Comparison of ENCODE assay signal across 13 mouse cellular contexts in genomic region chr6:122795254-122795935, GRCm38 (mm10). TPM values are rescaled to one million over a fixed set of nuclear protein-coding genes. Genes with fewer than 3 reads are reported as not detected.
DNase-seq lines count a peak whose midpoint lies in the region; ATAC-seq and TF ChIP-seq lines count a peak whose summit lies in the region.
"Had no signal": no experiment of that assay in that cellular context is flagged by ENCODE, and none has a peak within 500 bp of the region (broad histone marks: within the 10 kb centered on the region; RNA-seq: fewer than 3 reads in every experiment).

No protein-coding gene starts in this region.

- H3K4me2 ChIP-seq in kidney, embryonic 16.5 days (replicated peaks; ENCODE audit: low read depth, low read length), result no peak overlapping the region
- H3K4me2 ChIP-seq in embryonic facial prominence, embryonic 14.5 days (ENCODE audit: low read depth, low read length), result no peak overlapping the region
- H3K4me2 ChIP-seq: embryonic facial prominence, embryonic 12.5 days; kidney, embryonic 15.5 days; liver, embryonic 11.5 days; neural tube, embryonic 13.5 days had no signal

- no peak for ATAC-seq in kidney, embryonic 16.5 days (ENCODE audit: low FRiP score, low TSS enrichment)
- ATAC-seq in embryonic facial prominence, embryonic 14.5 days (ENCODE audit: low read depth), result peak; percentile 57; the same call in 1 of the 2 replicates
- ATAC-seq in megakaryocyte-erythroid progenitor cell, adult 5-6 weeks (replicated peaks; ENCODE audit: low FRiP score, low TSS enrichment, poor library complexity, severe bottlenecking), result no peak

- TF ChIP-seq POLR2A in kidney, adult 2 months (IDR thresholded peaks at IDR 0.05; ENCODE audit: low read depth, low read length), result no peak

- peak; percentile 21 for DNase-seq in kidney, adult 2 months
- peak; percentile 49 to 56 for DNase-seq in right cerebral cortex, postnatal 10 days (ENCODE audit: low spot score in 2 of 2)
- no peak for DNase-seq in right cerebral cortex, postnatal 14 days
- DNase-seq in embryonic facial prominence, embryonic 14.5 days (ENCODE audit: low spot score), result peak; percentile 80
- DNase-seq in skeletal muscle tissue, adult 2 months (ENCODE audit: low read depth, low spot score), result peak; percentile 49
- DNase-seq: heart, postnatal 4 days had no signal

- 50% methylated on average over 8 of the region's 8 CpGs for WGBS in kidney, adult 2 months
- WGBS in kidney, embryonic 16.5 days, result 63% methylated on average over 8 of the region's 8 CpGs
- WGBS in embryonic facial prominence, embryonic 14.5 days, result 64% methylated on average over 8 of the region's 8 CpGs

- no peaks in the 10 kb centered on the region for H3K4me1 ChIP-seq in kidney, adult 2 months (ENCODE audit: control insufficient read depth, insufficient read depth, low read length)
- H3K4me1 ChIP-seq in kidney, embryonic 16.5 days (ENCODE audit: insufficient read depth, low read length), result no peaks in the 10 kb centered on the region
- H3K4me1 ChIP-seq in embryonic facial prominence, embryonic 14.5 days (ENCODE audit: control insufficient read depth, insufficient read depth, low read length), result no peaks in the 10 kb centered on the region
- H3K4me1 ChIP-seq: embryonic facial prominence, embryonic 12.5 days; kidney, embryonic 15.5 days; neural tube, embryonic 13.5 days had no signal

- no peaks in the 10 kb centered on the region for H3K36me3 ChIP-seq in kidney, adult 2 months (ENCODE audit: control insufficient read depth, insufficient read depth, low read length)
- H3K36me3 ChIP-seq in kidney, embryonic 16.5 days (ENCODE audit: insufficient read depth, low read length), result no peaks in the 10 kb centered on the region
- H3K36me3 ChIP-seq in embryonic facial prominence, embryonic 14.5 days (ENCODE audit: control insufficient read depth, insufficient read depth, low read length), result no peaks in the 10 kb centered on the region
- H3K36me3 ChIP-seq: embryonic facial prominence, embryonic 12.5 days; kidney, embryonic 15.5 days; neural tube, embryonic 13.5 days had no signal

- no peaks in the 10 kb centered on the region for H3K9me3 ChIP-seq in kidney, embryonic 16.5 days (ENCODE audit: low read length)
- no peaks in the 10 kb centered on the region for H3K9me3 ChIP-seq in embryonic facial prominence, embryonic 14.5 days (ENCODE audit: control insufficient read depth, low read length)
- H3K9me3 ChIP-seq: embryonic facial prominence, embryonic 12.5 days; kidney, embryonic 15.5 days; neural tube, embryonic 13.5 days had no signal

- no peak overlapping the region for H3K9ac ChIP-seq in kidney, embryonic 16.5 days (replicated peaks; ENCODE audit: low read length)
- H3K9ac ChIP-seq in embryonic facial prominence, embryonic 14.5 days (ENCODE audit: low read depth, low read length), result no peak overlapping the region
- H3K9ac ChIP-seq: embryonic facial prominence, embryonic 12.5 days; kidney, embryonic 15.5 days; neural tube, embryonic 13.5 days had no signal

- no peaks in the 10 kb centered on the region for H3K27me3 ChIP-seq in kidney, adult 2 months (replicated peaks; ENCODE audit: control insufficient read depth, insufficient read depth, low read length)
- no peaks in the 10 kb centered on the region for H3K27me3 ChIP-seq in kidney, embryonic 16.5 days (ENCODE audit: insufficient read depth, low read length)
- H3K27me3 ChIP-seq in embryonic facial prominence, embryonic 14.5 days (replicated peaks; ENCODE audit: control insufficient read depth, insufficient read depth, low read length), result no peaks in the 10 kb centered on the region
- H3K27me3 ChIP-seq: embryonic facial prominence, embryonic 12.5 days; kidney, embryonic 15.5 days had no signal

- no peak overlapping the region for H3K4me3 ChIP-seq in kidney, adult 2 months (ENCODE audit: insufficient read depth, low read depth, low read length)
- H3K4me3 ChIP-seq in kidney, embryonic 16.5 days (ENCODE audit: low read length), result no peak overlapping the region
- H3K4me3 ChIP-seq in embryonic facial prominence, embryonic 14.5 days (ENCODE audit: low read depth, low read length), result no peak overlapping the region
- H3K4me3 ChIP-seq: embryonic facial prominence, embryonic 12.5 days; kidney, embryonic 15.5 days; neural tube, embryonic 13.5 days had no signal

- TF ChIP-seq CTCF in kidney, adult 2 months (conservative IDR thresholded peaks at IDR 0.05; ENCODE audit: insufficient read depth, insufficient read length, low read depth, low read length), result no peak

- no peak overlapping the region for H3K27ac ChIP-seq in kidney, adult 2 months (ENCODE audit: insufficient read depth, low read depth, low read length)
- no peak overlapping the region for H3K27ac ChIP-seq in kidney, embryonic 16.5 days (ENCODE audit: low read length)
- H3K27ac ChIP-seq in embryonic facial prominence, embryonic 14.5 days (replicated peaks; ENCODE audit: low read depth, low read length), result no peak overlapping the region; the same call in 1 of the 2 replicates
- H3K27ac ChIP-seq: embryonic facial prominence, embryonic 12.5 days; kidney, embryonic 15.5 days; macrophage; neural tube, embryonic 13.5 days had no signal

RNA-seq across cellular contexts. Expression of gene Slc2a3, which starts 6.0 kb away (rescaled TPM):
- polyA plus RNA-seq in kidney, adult 2 months (2012; rRNA removed), result 1.3 and 2.7 TPM in 2 replicates
- polyA plus RNA-seq in kidney, embryonic 16.5 days (2015; fragmentation: Nextera tagmentation; extraction: Ambion mirVana), result 8.6 and 9.6 TPM in 2 replicates
- polyA plus RNA-seq in embryonic facial prominence, embryonic 14.5 days (2014; fragmentation: Nextera tagmentation; extraction: Ambion mirVana), result 23.9 and 32.0 TPM in 2 replicates
- 13.3 and 18.9 TPM in 2 replicates for total RNA-seq in megakaryocyte-erythroid progenitor cell, adult 5-6 weeks (2014; fragmentation: Nextera tagmentation)
- total RNA-seq in megakaryocyte-erythroid progenitor cell, adult 5-6 weeks (2017), result 21.5 and 26.2 TPM in 2 replicates

RNA-seq across cellular contexts. Expression of gene Foxj2, which starts 24.3 kb away (rescaled TPM):
- polyA plus RNA-seq in kidney, adult 2 months (2012; rRNA removed), result 9.7 and 12.7 TPM in 2 replicates
- 5.8 and 6.4 TPM in 2 replicates for polyA plus RNA-seq in kidney, embryonic 16.5 days (2015; fragmentation: Nextera tagmentation; extraction: Ambion mirVana)
- polyA plus RNA-seq in embryonic facial prominence, embryonic 14.5 days (2014; fragmentation: Nextera tagmentation; extraction: Ambion mirVana), result 9.0 and 9.7 TPM in 2 replicates
- total RNA-seq in megakaryocyte-erythroid progenitor cell, adult 5-6 weeks (2014; fragmentation: Nextera tagmentation), result 10.4 and 18.1 TPM in 2 replicates
- 4.3 and 11.3 TPM in 2 replicates for total RNA-seq in megakaryocyte-erythroid progenitor cell, adult 5-6 weeks (2017)
